In the genomic region with DNA sequence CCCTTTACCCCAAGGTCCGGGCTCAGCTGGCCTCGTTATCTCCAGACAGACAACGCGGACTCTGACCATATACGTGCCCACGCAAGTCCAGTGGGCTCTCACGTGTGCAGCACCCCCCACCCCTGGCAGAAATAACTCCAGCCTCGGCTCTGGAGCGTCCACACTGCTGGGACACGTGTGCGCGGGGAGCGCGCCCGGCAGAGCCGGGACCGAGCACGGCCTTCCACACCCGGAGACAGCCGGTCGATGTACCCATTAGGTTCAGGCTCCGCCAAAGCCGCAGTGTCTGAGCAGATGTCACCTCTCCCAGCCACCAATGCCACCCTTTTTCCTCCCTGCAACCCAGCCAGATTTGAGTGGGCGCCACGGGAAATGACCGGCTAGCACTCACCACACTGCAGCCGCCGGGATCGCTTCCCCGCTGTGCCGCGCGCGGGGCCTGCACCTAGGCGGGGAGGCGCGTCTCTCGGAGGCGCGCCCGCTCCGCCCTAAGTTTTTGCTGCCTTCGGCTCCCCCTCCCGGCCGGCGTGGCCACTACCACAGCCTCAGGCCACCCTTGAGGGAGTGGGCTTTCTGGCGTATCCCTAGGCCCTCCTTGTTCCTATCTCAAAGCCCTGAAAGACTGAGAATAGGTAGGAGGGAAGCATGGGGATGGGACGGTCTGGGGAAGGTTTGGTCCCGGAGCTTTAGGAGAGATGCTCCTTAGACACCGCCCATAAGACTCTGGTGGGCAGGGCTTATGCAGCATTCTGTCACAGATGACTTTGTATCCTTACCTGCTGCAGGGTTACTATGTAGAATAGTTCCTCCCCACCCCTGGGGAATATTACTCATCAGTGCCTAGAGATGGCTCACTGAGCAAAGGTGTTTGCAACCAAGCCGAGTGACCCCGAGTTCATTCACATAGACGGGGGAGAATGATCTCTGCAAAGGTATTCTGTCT, we compare ENCODE assay signal across 8 mouse cellular contexts. TPM values are rescaled to one million over a fixed set of nuclear protein-coding genes. Genes with fewer than 3 reads are reported as not detected.
DNase-seq lines count a peak whose midpoint lies in the region; ATAC-seq and TF ChIP-seq lines count a peak whose summit lies in the region.

A gene (minus strand): TSS at position 715 of the 943 bp plus-strand sequence.

- H3K27ac ChIP-seq in ES-E14 (ENCODE audit: insufficient read depth, low read depth, low read length, poor library complexity, severe bottlenecking), result peak within 1 kb of the TSS; percentile 28; the same call in 1 of the 2 replicates
- H3K27ac ChIP-seq in forebrain, embryonic 11.5 days (ENCODE audit: low read depth, low read length), result peak within 1 kb of the TSS; percentile 37; the same call in 1 of the 2 replicates
- H3K27ac ChIP-seq in heart, embryonic 14.5 days (replicated peaks in 1 of 2; ENCODE audit: control insufficient read depth in 1 of 2, insufficient read depth in 1 of 2, low read depth in 2 of 2, low read length in 2 of 2), result peak within 1 kb of the TSS; percentile 34 to 63; a peak in 2 of 4 replicates
- peak within 1 kb of the TSS; percentile 66 for H3K27ac ChIP-seq in liver, embryonic 16.5 days (ENCODE audit: low read length)
- H3K27ac ChIP-seq in neural tube, embryonic 12.5 days, result 0 out of 2 replicates have a peak within 1 kb of the TSS, but pooled peaks have one; percentile 6

- no peaks in the 10 kb centered on the region; the same call in 1 of the 2 replicates for H3K27me3 ChIP-seq in forebrain, embryonic 11.5 days (ENCODE audit: control insufficient read depth, insufficient read depth, low read length)
- H3K27me3 ChIP-seq in heart, embryonic 14.5 days (ENCODE audit: control insufficient read depth, insufficient read depth, low read length), result no peaks in the 10 kb centered on the region
- no peaks in the 10 kb centered on the region for H3K27me3 ChIP-seq in liver, embryonic 16.5 days (ENCODE audit: control insufficient read depth, insufficient read depth, low read depth, low read length)
- no peaks in the 10 kb centered on the region for H3K27me3 ChIP-seq in neural tube, embryonic 12.5 days (replicated peaks)

- no peak for DNase-seq in ES-E14 (ENCODE audit: low read depth, low spot score)
- DNase-seq in c-Kit-positive CD71-positive TER-119-negative erythroid progenitor cells, embryonic 14.5 days (ENCODE audit: low read depth), result peak; percentile 66
- peak; percentile 91 for DNase-seq in forebrain, embryonic 11.5 days (ENCODE audit: low spot score)
- DNase-seq in kidney, postnatal 14 days, result peak; percentile 87
- DNase-seq in thymus, adult 18-20 months, result peak; percentile 73

- WGBS in forebrain, embryonic 11.5 days, result 6% methylated on average over 53 of the region's 53 CpGs
- WGBS in heart, embryonic 14.5 days, result 5% methylated on average over 53 of the region's 53 CpGs
- WGBS in liver, embryonic 16.5 days (ENCODE audit: insufficient replicate concordance), result 6% methylated on average over 53 of the region's 53 CpGs
- 6% methylated on average over 53 of the region's 53 CpGs for WGBS in neural tube, embryonic 12.5 days

- H3K9me3 ChIP-seq in ES-E14 (ENCODE audit: control insufficient read depth, insufficient read depth, low read depth, low read length), result no peaks in the 10 kb centered on the region
- no peaks in the 10 kb centered on the region for H3K9me3 ChIP-seq in forebrain, embryonic 11.5 days (ENCODE audit: control insufficient read depth, low read length)
- H3K9me3 ChIP-seq in heart, embryonic 14.5 days (ENCODE audit: control insufficient read depth, low read length), result no peaks in the 10 kb centered on the region
- no peaks in the 10 kb centered on the region for H3K9me3 ChIP-seq in liver, embryonic 16.5 days (replicated peaks; ENCODE audit: control insufficient read depth, low read length)
- H3K9me3 ChIP-seq in neural tube, embryonic 12.5 days, result no peaks in the 10 kb centered on the region

- peak within 1 kb of the TSS; percentile 81 for H3K9ac ChIP-seq in ES-E14 (ENCODE audit: insufficient read depth, low read depth, low read length, poor library complexity, severe bottlenecking)
- peak within 1 kb of the TSS; percentile 81 for H3K9ac ChIP-seq in forebrain, embryonic 11.5 days (ENCODE audit: low read length)
- H3K9ac ChIP-seq in heart, embryonic 14.5 days (ENCODE audit: low read length), result peak within 1 kb of the TSS; percentile 83
- H3K9ac ChIP-seq in liver, embryonic 16.5 days (ENCODE audit: low read depth, low read length), result peak within 1 kb of the TSS; percentile 71
- H3K9ac ChIP-seq in neural tube, embryonic 12.5 days, result peak within 1 kb of the TSS; percentile 76

- H3K4me2 ChIP-seq in forebrain, embryonic 11.5 days (ENCODE audit: low read depth, low read length, severe bottlenecking), result peak within 1 kb of the TSS; percentile 96
- peak within 1 kb of the TSS; percentile 92 for H3K4me2 ChIP-seq in heart, embryonic 14.5 days (ENCODE audit: low read length)
- peak within 1 kb of the TSS; percentile 92 for H3K4me2 ChIP-seq in liver, embryonic 16.5 days (ENCODE audit: low read depth, low read length)
- peak within 1 kb of the TSS; percentile 89 for H3K4me2 ChIP-seq in neural tube, embryonic 12.5 days (replicated peaks)

- peak within 1 kb of the TSS; percentile 80 to 82 for H3K4me3 ChIP-seq in ES-E14 (ENCODE audit: insufficient read depth in 1 of 2, low read depth in 1 of 2, low read length in 2 of 2, poor library complexity in 1 of 2, severe bottlenecking in 1 of 2)
- H3K4me3 ChIP-seq in forebrain, embryonic 11.5 days (ENCODE audit: low read depth, low read length), result peak within 1 kb of the TSS; percentile 58
- H3K4me3 ChIP-seq in heart, embryonic 14.5 days (ENCODE audit: control insufficient read depth in 1 of 2, insufficient read depth in 1 of 2, low read depth in 1 of 2, low read length in 2 of 2), result peak within 1 kb of the TSS; percentile 71 to 96
- H3K4me3 ChIP-seq in liver, embryonic 16.5 days (ENCODE audit: low read depth, low read length), result peak within 1 kb of the TSS; percentile 71
- peak within 1 kb of the TSS; percentile 56 for H3K4me3 ChIP-seq in neural tube, embryonic 12.5 days

- peaks cover 54% of the 10 kb centered on the region for H3K36me3 ChIP-seq in ES-E14 (ENCODE audit: control insufficient read depth, insufficient read depth, low read length, poor library complexity, severe bottlenecking)
- peaks cover 2% of the 10 kb centered on the region; the same call in 1 of the 2 replicates for H3K36me3 ChIP-seq in forebrain, embryonic 11.5 days (ENCODE audit: control insufficient read depth, insufficient read depth, low read length)
- peaks cover 42% of the 10 kb centered on the region for H3K36me3 ChIP-seq in heart, embryonic 14.5 days (ENCODE audit: control insufficient read depth, insufficient read depth, low read length)
- peaks cover 30% of the 10 kb centered on the region for H3K36me3 ChIP-seq in liver, embryonic 16.5 days (ENCODE audit: control insufficient read depth, insufficient read depth)
- peaks cover 42% of the 10 kb centered on the region for H3K36me3 ChIP-seq in neural tube, embryonic 12.5 days

- ATAC-seq in forebrain, embryonic 11.5 days (replicated peaks; ENCODE audit: low FRiP score), result peak; percentile 77
- peak; percentile 65 for ATAC-seq in heart, embryonic 14.5 days (ENCODE audit: insufficient number of reproducible peaks, insufficient read depth, low FRiP score, low read depth)
- peak; percentile 76 for ATAC-seq in liver, embryonic 16.5 days (ENCODE audit: low read depth)
- ATAC-seq in neural tube, embryonic 12.5 days (ENCODE audit: low FRiP score, low read depth), result peak; percentile 72

- in situ Hi-C loops in ES-E14 (cut with MboI; ENCODE audit: low sequenced_read_pairs in 2 of 2, unreplicated experiment in 2 of 2), result no loop called here

- peaks cover 4 to 32% of the 10 kb centered on the region in 2 experiments; a peak in 3 of 4 replicates for H3K4me1 ChIP-seq in ES-E14 (ENCODE audit: control insufficient read depth in 2 of 2, insufficient read depth in 2 of 2, low read length in 2 of 2, poor library complexity in 1 of 2)
- H3K4me1 ChIP-seq in forebrain, embryonic 11.5 days (replicated peaks; ENCODE audit: control insufficient read depth, insufficient read depth, low read length), result peaks cover 24% of the 10 kb centered on the region
- peaks cover 24 to 37% of the 10 kb centered on the region in 2 experiments for H3K4me1 ChIP-seq in heart, embryonic 14.5 days (ENCODE audit: control insufficient read depth in 2 of 2, insufficient read depth in 2 of 2, low read length in 2 of 2)
- H3K4me1 ChIP-seq in liver, embryonic 16.5 days (ENCODE audit: control insufficient read depth, low read depth, low read length), result peaks cover 60% of the 10 kb centered on the region
- peaks cover 54% of the 10 kb centered on the region for H3K4me1 ChIP-seq in neural tube, embryonic 12.5 days

TF ChIP-seq in ES-E14, 5 proteins besides CTCF, POLR2A, EP300 and RAD21:
- TF ChIP-seq HCFC1 (IDR thresholded peaks at IDR 0.05; ENCODE audit: borderline replicate concordance, insufficient read depth, low read length) (peak; percentile 49; the same call in 1 of the 2 replicates), ZC3H11A (IDR thresholded peaks at IDR 0.05; ENCODE audit: borderline replicate concordance, low read depth, low read length) (0 out of 2 replicates have a peak, but pooled peaks have one; percentile 4), CHD2 (IDR thresholded peaks at IDR 0.05; ENCODE audit: low read depth, low read length) (no peak)

RNA-seq across cellular contexts. Expression of the gene that starts here (rescaled TPM):
- total RNA-seq in ES-E14 (2012; rRNA removed), result 16.2 and 19.8 TPM in 2 replicates
- 43.2 and 46.0 TPM in 2 replicates for polyA plus RNA-seq in forebrain, embryonic 11.5 days (2014; fragmentation: Nextera tagmentation; extraction: Ambion mirVana)
- polyA plus RNA-seq in heart, embryonic 14.5 days (2014; fragmentation: Nextera tagmentation; extraction: Ambion mirVana), result 13.0 and 13.3 TPM in 2 replicates
- 18.7 and 20.7 TPM in 2 replicates for polyA plus RNA-seq in liver, embryonic 16.5 days (2015; fragmentation: Nextera tagmentation; extraction: Ambion mirVana)
- polyA plus RNA-seq in neural tube, embryonic 12.5 days (2016; fragmentation: Nextera tagmentation; extraction: Ambion mirVana), result 57.6 and 57.7 TPM in 2 replicates

Comparison
In these comparisons a context has a peak if more than half of its experiments do, and no peak if none do; other contexts are left out.
1. H3K27ac ChIP-seq: peak in every context shown above with its lines; median percentile 66 in liver, embryonic 16.5 days; 48 in heart, embryonic 14.5 days; 37 in forebrain, embryonic 11.5 days; 28 in ES-E14; 6 in neural tube, embryonic 12.5 days.